Mouse (Mus musculus) stomach, postnatal 0 days (tissue): ENCODE results near the gene Pofut2.

Source experiments
- CTCF ChIP-seq: IDR thresholded peaks from 2 replicates; pipeline ENCODE4 v1.5.1; 2016; ENCODE audit warnings: antibody characterized with exemption, low read depth, mild to moderate bottlenecking, moderate library complexity
- EP300 ChIP-seq: optimal IDR thresholded peaks from 2 replicates; pipeline ENCODE3; 2016; ENCODE audit warnings: antibody characterized with exemption

- TF ChIP-seq CTCF (no peak), EP300 (no peak)
Observed at GRCm38 (mm10) chr10:77300934-77301297, 41.9 kb downstream of the Pofut2 start.
